Comparison of ENCODE assay signal across 8 mouse cellular contexts in the genomic region with DNA sequence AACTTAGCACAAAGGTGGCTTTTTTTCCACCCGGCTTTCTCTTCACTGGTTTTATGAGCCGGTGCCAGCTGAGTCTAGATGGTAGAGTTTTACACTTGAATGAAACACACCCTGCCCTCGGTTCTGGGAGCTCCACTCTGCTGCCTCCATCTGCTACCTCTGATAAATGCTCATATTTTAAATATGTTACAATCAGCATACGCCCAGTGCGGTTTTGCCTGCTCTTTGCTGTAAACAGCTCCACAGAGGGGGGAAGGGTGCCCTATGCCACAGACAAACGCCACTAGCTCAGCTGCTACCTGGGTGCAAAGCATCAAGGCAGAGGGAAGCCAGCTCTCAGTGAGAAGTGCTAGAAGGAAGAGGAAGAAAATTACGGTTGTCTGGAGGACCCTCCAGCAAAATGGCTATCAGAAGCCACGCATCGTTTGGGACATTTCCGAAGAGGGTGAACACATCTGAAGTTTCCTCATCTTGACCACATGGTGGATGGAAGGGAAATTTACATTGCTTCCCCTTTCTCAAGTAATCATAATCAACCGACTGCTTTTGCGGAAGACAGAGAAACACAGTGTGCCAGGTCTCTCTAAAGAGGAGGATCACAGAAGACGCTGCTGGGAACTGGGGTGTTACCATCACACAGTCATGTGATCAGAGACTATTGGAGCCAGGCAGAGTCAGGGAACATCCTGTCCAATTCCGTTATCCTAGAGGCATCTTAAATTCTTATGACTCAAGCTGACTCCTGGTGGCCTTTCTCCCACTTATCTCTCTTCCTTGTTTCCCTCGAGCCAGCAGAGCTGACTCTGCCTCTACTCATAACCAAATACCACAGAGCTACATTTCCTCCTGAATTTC. TPM values are rescaled to one million over a fixed set of nuclear protein-coding genes. Genes with fewer than 3 reads are reported as not detected.
DNase-seq lines count a peak whose midpoint lies in the region; ATAC-seq and TF ChIP-seq lines count a peak whose summit lies in the region.

No protein-coding gene starts in this region.

- intact Hi-C loops in left cerebral cortex, postnatal 14 days (cut with DNase I), result no loop called here

- H3K4me2 ChIP-seq in liver, embryonic 13.5 days, result peak overlapping the region; percentile 75
- 0 out of 2 replicates have a peak overlapping the region, but pooled peaks have one; percentile 11 for H3K4me2 ChIP-seq in neural tube, embryonic 13.5 days

- H3K27me3 ChIP-seq in hindbrain, embryonic 10.5 days (ENCODE audit: insufficient read depth, poor library complexity, severe bottlenecking), result no peaks in the 10 kb centered on the region
- H3K27me3 ChIP-seq in liver, embryonic 13.5 days, result no peaks in the 10 kb centered on the region
- no peaks in the 10 kb centered on the region for H3K27me3 ChIP-seq in neural tube, embryonic 13.5 days

- no peaks in the 10 kb centered on the region for H3K9me3 ChIP-seq in ES-E14 (ENCODE audit: control insufficient read depth, insufficient read depth, low read depth, low read length)
- H3K9me3 ChIP-seq in hindbrain, embryonic 10.5 days, result no peaks in the 10 kb centered on the region
- no peaks in the 10 kb centered on the region for H3K9me3 ChIP-seq in liver, embryonic 13.5 days (replicated peaks)
- no peaks in the 10 kb centered on the region for H3K9me3 ChIP-seq in neural tube, embryonic 13.5 days

- no peaks in the 10 kb centered on the region for H3K36me3 ChIP-seq in ES-E14 (ENCODE audit: control insufficient read depth, insufficient read depth, low read length, poor library complexity, severe bottlenecking)
- H3K36me3 ChIP-seq in hindbrain, embryonic 10.5 days, result no peaks in the 10 kb centered on the region
- no peaks in the 10 kb centered on the region for H3K36me3 ChIP-seq in liver, embryonic 13.5 days
- no peaks in the 10 kb centered on the region for H3K36me3 ChIP-seq in neural tube, embryonic 13.5 days

- peak; percentile 99 for ATAC-seq in liver, embryonic 13.5 days (ENCODE audit: low read depth)
- ATAC-seq in neural tube, embryonic 13.5 days (ENCODE audit: low read depth), result peak; percentile 63

- H3K4me1 ChIP-seq in ES-E14 (ENCODE audit: control insufficient read depth in 2 of 2, insufficient read depth in 2 of 2, low read length in 2 of 2, poor library complexity in 1 of 2), result peaks cover 5 to 8% of the 10 kb centered on the region in 2 experiments; a peak in 3 of 4 replicates
- H3K4me1 ChIP-seq in hindbrain, embryonic 10.5 days (replicated peaks), result peaks cover 12% of the 10 kb centered on the region
- H3K4me1 ChIP-seq in liver, embryonic 13.5 days (replicated peaks), result peaks cover 84% of the 10 kb centered on the region
- H3K4me1 ChIP-seq in neural tube, embryonic 13.5 days (replicated peaks), result peaks cover 18% of the 10 kb centered on the region

- no peak overlapping the region for H3K9ac ChIP-seq in ES-E14 (ENCODE audit: insufficient read depth, low read depth, low read length, poor library complexity, severe bottlenecking)
- peak overlapping the region; percentile 78 for H3K9ac ChIP-seq in liver, embryonic 13.5 days
- no peak overlapping the region for H3K9ac ChIP-seq in neural tube, embryonic 13.5 days

- WGBS in hindbrain, embryonic 10.5 days, result 67% methylated on average over 15 of the region's 15 CpGs
- 11% methylated on average over 15 of the region's 15 CpGs for WGBS in liver, embryonic 13.5 days (ENCODE audit: insufficient replicate concordance)
- 45% methylated on average over 15 of the region's 15 CpGs for WGBS in neural tube, embryonic 13.5 days

- H3K27ac ChIP-seq in ES-E14 (ENCODE audit: insufficient read depth, low read depth, low read length, poor library complexity, severe bottlenecking), result no peak overlapping the region
- peak overlapping the region; percentile 73 for H3K27ac ChIP-seq in hindbrain, embryonic 10.5 days
- peak overlapping the region; percentile 99 for H3K27ac ChIP-seq in liver, embryonic 13.5 days
- H3K27ac ChIP-seq in neural tube, embryonic 13.5 days (replicated peaks), result peak overlapping the region; percentile 39

- DNase-seq in embryo, embryonic 10.5 days (ENCODE audit: low spot score), result peak; percentile 51
- DNase-seq in embryo, embryonic 10 days (ENCODE audit: low spot score), result no peak
- DNase-seq in ES-E14 (ENCODE audit: low read depth, low spot score), result peak; percentile 29
- DNase-seq in cerebellum, postnatal 25 days, result peak; percentile 59 to 66
- DNase-seq in hindbrain, embryonic 10.5 days (ENCODE audit: low spot score), result no peak
- DNase-seq in liver, embryonic 13.5 days, result peak; percentile 90
- no peak for DNase-seq in left cerebral cortex, postnatal 14 days (ENCODE audit: low spot score in 2 of 2)

- peak overlapping the region in 1 of 2 experiments; percentile 57; a peak in 2 of 4 replicates for H3K4me3 ChIP-seq in ES-E14 (ENCODE audit: insufficient read depth in 1 of 2, low read depth in 1 of 2, low read length in 2 of 2, poor library complexity in 1 of 2, severe bottlenecking in 1 of 2)
- no peak overlapping the region for H3K4me3 ChIP-seq in hindbrain, embryonic 10.5 days
- peak overlapping the region; percentile 46 for H3K4me3 ChIP-seq in liver, embryonic 13.5 days (replicated peaks)
- no peak overlapping the region for H3K4me3 ChIP-seq in neural tube, embryonic 13.5 days

- in situ Hi-C loops in ES-E14 (cut with MboI; ENCODE audit: low sequenced_read_pairs in 2 of 2, unreplicated experiment in 2 of 2), result no loop called here

TF ChIP-seq in ES-E14, 5 proteins besides CTCF, POLR2A, EP300 and RAD21:
- TF ChIP-seq ZC3H11A (IDR thresholded peaks at IDR 0.05; ENCODE audit: borderline replicate concordance, low read depth, low read length), result 0 out of 2 replicates have a peak, but pooled peaks have one; percentile 2
- no peak for TF ChIP-seq MAFK (IDR thresholded peaks at IDR 0.05; ENCODE audit: insufficient read depth, low read depth, low read length)
TF ChIP-seq in ES-E14: peak in this region for 1.

RNA-seq across cellular contexts. Expression of a gene that starts 39.6 kb away (rescaled TPM):
- total RNA-seq in ES-E14 (2012; rRNA removed), result 13.6 and 16.0 TPM in 2 replicates
- 43.3 and 44.1 TPM in 2 replicates for polyA plus RNA-seq in hindbrain, embryonic 10.5 days (2016; fragmentation: Nextera tagmentation; extraction: Ambion mirVana)
- 301 and 344 TPM in 2 replicates for polyA plus RNA-seq in liver, embryonic 13.5 days (2015; fragmentation: Nextera tagmentation; extraction: Ambion mirVana)
- polyA plus RNA-seq in neural tube, embryonic 13.5 days (2015; fragmentation: Nextera tagmentation; extraction: Ambion mirVana), result 103 and 106 TPM in 2 replicates
- total RNA-seq in left cerebral cortex, postnatal 14 days (2021), result 100 to 1,000 TPM; 281 to 288 TPM

Comparison
In these comparisons a context has a peak if more than half of its experiments do, and no peak if none do; other contexts are left out.
1. DNase-seq: peak in embryo, embryonic 10.5 days (single experiment), ES-E14 (single experiment), cerebellum, postnatal 25 days (2 of 2) and liver, embryonic 13.5 days (single experiment); none in embryo, embryonic 10 days (single experiment), hindbrain, embryonic 10.5 days (single experiment) and left cerebral cortex, postnatal 14 days (0 of 2).